Mouse (Mus musculus) heart, embryonic 16.5 days (tissue): ENCODE measurements around the gene Cd3g. TPM values are rescaled to one million over a fixed set of nuclear protein-coding genes. Genes with fewer than 3 reads are reported as not detected.

Source experiments
- ATAC-seq: fragments of 200-750 bp; cut with Nextera tagmentation; replicated peaks from 2 replicates; pipeline ENCODE4 v1.8.0; 2017; ENCODE audit warnings: moderate number of reproducible peaks; ENCODE audit not compliant: insufficient read depth, low FRiP score; ENCODE audit errors: extremely low read depth
- H3K27ac ChIP-seq: fragments of 300-500 bp; sonication (generic); 2 replicates; pipeline ENCODE4 v1.5.1; 2014; ENCODE audit warnings: mild to moderate bottlenecking, low read length, control low read depth, moderate library complexity
- H3K27me3 ChIP-seq: fragments of 300-500 bp; sonication (generic); 2 replicates; pipeline ENCODE4 v1.6.1; 2014; ENCODE audit warnings: low read length, mixed read lengths; ENCODE audit not compliant: control insufficient read depth, insufficient read depth
- H3K36me3 ChIP-seq: fragments of 300-500 bp; sonication (generic); 2 replicates; pipeline ENCODE4 v1.6.1; 2014; ENCODE audit not compliant: control insufficient read depth, insufficient read depth
- H3K4me1 ChIP-seq: fragments of 300-500 bp; sonication (generic); 2 replicates; pipeline ENCODE4 v1.6.1; 2014; ENCODE audit warnings: low read length, mixed read lengths; ENCODE audit not compliant: control insufficient read depth, insufficient read depth
- H3K4me2 ChIP-seq: fragments of 300-500 bp; sonication (generic); 2 replicates; pipeline ENCODE4 v1.6.1; 2014; ENCODE audit warnings: low read depth, mild to moderate bottlenecking, control low read depth, low read length
- H3K4me3 ChIP-seq: fragments of 300-500 bp; sonication (generic); 2 replicates; pipeline ENCODE4 v1.5.1; 2014; ENCODE audit warnings: mild to moderate bottlenecking, control low read depth, low read length
- H3K9ac ChIP-seq: fragments of 300-500 bp; sonication (generic); 2 replicates; pipeline ENCODE4 v1.6.1; 2014; ENCODE audit warnings: low read length, control low read depth
- H3K9me3 ChIP-seq: fragments of 300-500 bp; sonication (generic); replicated peaks from 2 replicates; pipeline ENCODE4 v1.6.1; 2016; ENCODE audit warnings: low read length; ENCODE audit not compliant: control insufficient read depth
- WGBS: fragments of 180-500 bp; shearing (Covaris S2); extraction: QIAGEN DNeasy Blood & Tissue Kit; methylation state at CpG from one replicate; pipeline ENCODE4 v1.1.7; 2014; 5-methylcytosine and 5-hydroxymethylcytosine counted together
- polyA plus RNA-seq: library from polyadenylated mRNA; unstranded; fragments of >200 nt; fragmentation: Nextera tagmentation; extraction: Ambion mirVana; gene quantifications from 2 replicates; pipeline ENCODE4 v1.2.1, GENCODE M21; 2015

Cd3g gene
- polyA plus RNA-seq, 1 experiment from 2014 or later = 99.6 TPM

GRCm38 (mm10) chr9:44994962-44995361, 14.7 kb upstream of the Cd3g start:
- Histone ChIP-seq H3K36me3 (no peaks in the 10 kb centered on the region), H3K4me2 (no peak overlapping the region), H3K4me1 (no peaks in the 10 kb centered on the region), H3K27me3 (no peaks in the 10 kb centered on the region), H3K9me3 (no peaks in the 10 kb centered on the region), H3K4me3 (no peak overlapping the region), H3K27ac (no peak overlapping the region), H3K9ac (no peak overlapping the region)
- WGBS = 57% methylated on average over 4 of the region's 4 CpGs
- no peak for ATAC-seq

- WGBS = 79% methylated on average over 2 of the region's 2 CpGs
- no peak overlapping the region for H3K27ac ChIP-seq
These were observed 13.0 kb upstream of the Cd3g start for GRCm38 (mm10) chr9:44993268-44993667.

GRCm38 (mm10) chr9:44992271-44992670, 12.0 kb upstream of the Cd3g start:
- Histone ChIP-seq H3K4me3 (no peak overlapping the region), H3K4me2 (no peak overlapping the region), H3K4me1 (no peaks in the 10 kb centered on the region), H3K9ac (no peak overlapping the region), H3K36me3 (no peaks in the 10 kb centered on the region), H3K9me3 (no peaks in the 10 kb centered on the region), H3K27ac (no peak overlapping the region), H3K27me3 (no peaks in the 10 kb centered on the region)
- no peak for ATAC-seq

More at GRCm38 (mm10) chr9:44993268-44993667, 13.0 kb upstream of the Cd3g start:
- no peak overlapping the region for H3K4me2 ChIP-seq
- H3K4me3 ChIP-seq = no peak overlapping the region
- no peaks in the 10 kb centered on the region for H3K9me3 ChIP-seq
- no peaks in the 10 kb centered on the region for H3K36me3 ChIP-seq
- no peaks in the 10 kb centered on the region for H3K4me1 ChIP-seq
- H3K9ac ChIP-seq = no peak overlapping the region
- H3K27me3 ChIP-seq = no peaks in the 10 kb centered on the region
- ATAC-seq = no peak

DNA sequence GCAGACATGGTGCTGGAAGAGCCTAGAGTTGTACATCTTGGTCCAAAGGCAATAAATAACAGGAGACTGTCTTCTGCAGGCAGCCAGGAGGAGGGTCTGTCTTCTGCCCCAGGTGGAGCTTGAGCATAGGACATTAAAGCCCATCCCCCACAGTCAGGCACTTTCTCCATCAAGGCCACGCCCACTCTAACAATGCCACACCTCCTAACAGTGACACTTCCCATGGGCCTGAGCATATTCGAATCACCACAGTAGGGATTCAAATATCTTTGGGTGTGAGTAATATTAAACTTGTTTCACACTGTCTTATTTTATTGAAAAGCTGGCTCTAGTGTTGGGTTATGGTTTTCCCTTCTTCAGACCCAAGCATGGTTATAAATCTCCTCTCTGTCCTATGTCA, 11.6 kb upstream of the Cd3g start:
- Histone ChIP-seq H3K4me2 (no peak overlapping the region), H3K27ac (no peak overlapping the region), H3K27me3 (no peaks in the 10 kb centered on the region), H3K36me3 (no peaks in the 10 kb centered on the region), H3K9ac (no peak overlapping the region), H3K4me1 (no peaks in the 10 kb centered on the region), H3K4me3 (no peak overlapping the region), H3K9me3 (no peaks in the 10 kb centered on the region)
- WGBS = 66% methylated on average over 2 of the region's 2 CpGs
- no peak for ATAC-seq

- H3K9ac ChIP-seq = no peak overlapping the region
- WGBS = 62% methylated on average over 5 of the region's 5 CpGs
- no peak overlapping the region for H3K4me3 ChIP-seq
- no peak for ATAC-seq
- no peak overlapping the region for H3K27ac ChIP-seq
- no peaks in the 10 kb centered on the region for H3K4me1 ChIP-seq
- H3K4me2 ChIP-seq = no peak overlapping the region
- H3K27me3 ChIP-seq = no peaks in the 10 kb centered on the region
- H3K36me3 ChIP-seq = no peaks in the 10 kb centered on the region
- no peaks in the 10 kb centered on the region for H3K9me3 ChIP-seq
These were observed 6.7 kb upstream of the Cd3g start for GRCm38 (mm10) chr9:44986976-44987375.

DNA sequence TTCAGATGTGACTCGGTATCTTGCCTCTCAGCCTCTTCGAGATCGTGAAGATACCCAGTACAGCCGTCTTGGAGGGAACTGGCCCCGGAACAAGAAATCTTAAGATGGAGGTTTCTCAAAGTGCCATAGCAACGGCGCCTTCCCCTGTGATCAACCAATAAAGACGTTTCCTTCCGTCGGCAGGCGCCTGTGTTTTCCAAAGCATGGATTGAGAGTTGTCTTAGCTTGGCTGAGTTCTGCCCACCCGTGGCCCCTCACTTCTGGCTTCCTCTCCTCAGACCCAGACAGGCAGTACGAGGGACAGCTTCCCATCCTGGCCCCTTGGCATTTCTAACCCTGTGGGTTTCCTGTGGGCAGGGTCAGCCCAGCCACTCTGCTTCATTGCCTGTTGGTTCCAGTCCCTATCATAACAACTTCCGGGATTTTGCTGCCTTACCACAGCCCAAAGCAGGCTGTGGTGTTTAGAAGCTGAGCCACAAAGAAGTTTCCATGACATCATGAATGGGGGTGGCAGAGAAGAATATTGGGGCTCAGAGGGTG, 6.1 kb upstream of the Cd3g start:
- no peaks in the 10 kb centered on the region for H3K4me1 ChIP-seq
- peak; percentile 66 for ATAC-seq
- peak overlapping the region; percentile 41 for H3K4me2 ChIP-seq
- no peaks in the 10 kb centered on the region for H3K36me3 ChIP-seq
- H3K4me3 ChIP-seq = no peak overlapping the region; the same call in 1 of the 2 replicates
- peak overlapping the region; percentile 6 for H3K27ac ChIP-seq
- WGBS = 44% methylated on average over 14 of the region's 14 CpGs
- no peak overlapping the region for H3K9ac ChIP-seq
- no peaks in the 10 kb centered on the region for H3K27me3 ChIP-seq
- H3K9me3 ChIP-seq = no peaks in the 10 kb centered on the region

DNA sequence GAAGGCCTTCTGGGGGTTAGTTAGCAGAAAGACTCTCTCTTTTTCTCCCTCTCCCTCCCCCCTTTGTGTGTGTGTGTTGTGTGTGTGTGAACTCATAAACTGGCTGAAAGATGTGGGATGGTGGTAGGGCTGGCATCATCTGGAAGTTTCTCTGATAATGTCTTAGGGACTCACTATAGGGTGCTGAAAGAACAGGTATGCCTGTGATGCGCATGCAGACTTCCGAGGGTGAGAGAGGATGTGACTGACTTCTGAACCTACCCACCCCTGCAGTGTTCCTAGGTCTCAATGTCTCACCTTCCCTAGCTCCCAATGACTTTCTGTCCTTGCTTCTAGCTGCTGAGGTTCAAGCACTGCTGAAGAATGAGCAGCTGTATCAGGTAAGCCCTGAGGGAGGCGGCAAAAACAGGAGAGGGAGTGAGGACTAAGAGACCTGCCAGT, 5.5 kb upstream of the Cd3g start:
- Histone ChIP-seq H3K4me2 (peak overlapping the region; percentile 41), H3K4me3 (peak overlapping the region; percentile 24), H3K36me3 (no peaks in the 10 kb centered on the region), H3K27ac (peak overlapping the region; percentile 6), H3K9ac (no peak overlapping the region), H3K9me3 (no peaks in the 10 kb centered on the region), H3K27me3 (no peaks in the 10 kb centered on the region), H3K4me1 (no peaks in the 10 kb centered on the region)
- 61% methylated on average over 3 of the region's 3 CpGs for WGBS
- ATAC-seq = no peak

DNA sequence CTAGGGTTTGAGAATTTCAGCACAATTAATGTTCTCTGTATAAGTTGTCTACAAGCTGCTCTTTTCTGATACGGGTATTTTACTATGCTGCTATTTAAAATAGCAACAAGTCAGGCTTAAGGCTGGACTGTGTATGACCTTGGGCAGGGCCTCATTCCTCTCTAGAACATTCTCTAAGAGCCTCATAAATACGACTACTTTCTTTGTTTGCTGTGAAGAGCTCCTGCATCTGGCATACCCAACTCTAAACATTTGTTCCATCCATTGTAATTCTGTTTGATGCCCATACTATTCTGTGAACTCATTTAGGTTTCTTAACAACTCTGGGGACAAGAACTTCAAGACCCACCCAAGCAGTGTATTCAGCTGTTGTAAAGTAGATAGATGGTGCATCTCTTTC, 2.8 kb upstream of the Cd3g start:
- Histone ChIP-seq H3K4me1 (no peaks in the 10 kb centered on the region), H3K36me3 (no peaks in the 10 kb centered on the region), H3K27ac (no peak overlapping the region), H3K4me3 (peak overlapping the region; percentile 32), H3K27me3 (peaks cover 4% of the 10 kb centered on the region; the same call in 1 of the 2 replicates), H3K4me2 (no peak overlapping the region), H3K9me3 (no peaks in the 10 kb centered on the region), H3K9ac (peak overlapping the region; percentile 35; the same call in 1 of the 2 replicates)
- WGBS = 46% methylated on average over 2 of the region's 2 CpGs
- no peak for ATAC-seq

DNA sequence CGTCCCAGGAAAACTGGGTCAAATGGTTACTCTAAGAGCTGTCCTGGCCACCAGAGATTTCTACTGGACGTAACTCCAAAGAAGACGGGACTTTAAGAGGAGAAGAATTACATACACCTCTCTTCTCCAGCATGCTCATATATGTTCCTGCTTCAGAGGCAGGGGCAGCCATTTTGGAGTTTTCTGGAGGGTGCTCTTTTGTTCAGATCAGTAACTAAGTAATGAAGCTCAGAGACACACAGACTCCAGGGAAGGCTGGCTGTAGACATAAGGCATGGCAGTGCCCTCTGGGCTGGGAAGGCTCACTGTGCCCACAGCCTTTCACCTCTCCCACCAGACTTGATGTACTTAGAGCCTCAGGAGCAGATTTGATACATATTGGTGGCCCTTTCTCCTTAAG, 2.3 kb upstream of the Cd3g start:
- Histone ChIP-seq H3K27ac (no peak overlapping the region), H3K4me2 (no peak overlapping the region), H3K9me3 (no peaks in the 10 kb centered on the region), H3K4me1 (no peaks in the 10 kb centered on the region), H3K9ac (peak overlapping the region; percentile 35; the same call in 1 of the 2 replicates), H3K27me3 (peaks cover 4% of the 10 kb centered on the region; the same call in 1 of the 2 replicates), H3K36me3 (no peaks in the 10 kb centered on the region), H3K4me3 (peak overlapping the region; percentile 32)
- WGBS = 79% methylated on average over 3 of the region's 3 CpGs
- no peak for ATAC-seq
